Mouse (Mus musculus) liver (tissue): Measurements from ENCODE around the gene Steap2.
"Not testable (repeated sequence)": the region's sequence is repeated elsewhere in the genome, so short reads cannot be mapped to it uniquely, and the experiment has no call there.

ENCODE experiments used
- DNase-seq: peaks from one replicate; pipeline ENCODE4 v3.0.0-alpha.2; 2020; ENCODE audit warnings: mixed read lengths

The Steap2 gene

DNA sequence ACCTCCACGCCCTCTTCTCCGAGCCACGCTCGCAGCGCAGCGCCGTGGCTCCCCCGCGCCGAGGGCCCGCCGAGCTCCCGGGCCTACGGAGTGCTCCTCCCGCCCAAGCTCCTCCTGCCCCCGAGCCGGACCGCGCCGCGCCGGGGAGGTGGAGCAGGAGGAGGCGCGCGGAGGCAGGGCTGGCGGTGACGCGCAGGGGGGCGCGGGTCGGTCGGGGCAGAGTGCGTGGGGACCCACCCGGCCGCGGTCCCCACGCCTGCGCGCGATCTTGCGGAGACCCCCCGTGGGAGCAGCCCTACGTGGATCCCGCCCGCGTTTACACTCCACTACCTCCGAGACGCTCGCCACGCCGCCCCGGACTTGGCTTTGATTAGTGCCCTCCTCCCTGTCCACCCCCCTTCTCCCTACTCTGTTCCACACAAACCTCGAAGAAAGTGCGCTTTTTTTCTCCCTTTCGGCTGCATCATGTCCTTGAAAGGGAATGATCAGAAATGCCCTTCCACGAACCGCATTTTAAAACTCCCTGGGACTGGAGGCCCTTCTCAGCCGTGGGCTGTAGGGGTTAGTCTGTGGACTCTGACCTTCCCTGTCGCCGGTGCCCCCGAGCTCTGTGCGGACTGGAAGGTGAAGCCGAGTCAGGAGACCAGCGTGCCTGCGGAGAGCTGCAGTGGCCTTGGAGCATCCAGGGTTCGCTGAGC, at the start of gene Steap2:
Gene Steap2, minus strand, starts transcription at position 623 of the 698 bp plus-strand sequence.
- peak; percentile 48 for DNase-seq

DNA sequence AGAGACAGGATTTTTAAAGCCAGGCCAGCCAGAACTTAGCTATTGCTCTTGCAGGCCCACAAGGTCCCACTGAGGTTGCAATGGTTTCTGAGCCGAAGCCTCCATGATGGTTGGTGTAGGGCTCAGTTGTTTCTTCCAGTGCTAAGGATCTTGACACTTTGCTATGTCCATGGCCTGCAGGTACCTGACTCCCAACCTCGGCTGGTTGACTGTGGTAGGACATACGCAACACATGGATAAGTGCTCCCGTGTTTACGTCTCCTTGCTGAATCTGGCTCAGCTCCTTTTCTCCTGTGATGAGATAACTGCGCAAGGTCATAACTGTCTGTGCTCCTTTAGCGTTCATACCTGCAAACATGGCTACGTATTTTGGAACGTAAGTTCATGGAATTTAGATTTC, 40.1 kb upstream of the Steap2 start:
- DNase-seq, result no peak

DNA sequence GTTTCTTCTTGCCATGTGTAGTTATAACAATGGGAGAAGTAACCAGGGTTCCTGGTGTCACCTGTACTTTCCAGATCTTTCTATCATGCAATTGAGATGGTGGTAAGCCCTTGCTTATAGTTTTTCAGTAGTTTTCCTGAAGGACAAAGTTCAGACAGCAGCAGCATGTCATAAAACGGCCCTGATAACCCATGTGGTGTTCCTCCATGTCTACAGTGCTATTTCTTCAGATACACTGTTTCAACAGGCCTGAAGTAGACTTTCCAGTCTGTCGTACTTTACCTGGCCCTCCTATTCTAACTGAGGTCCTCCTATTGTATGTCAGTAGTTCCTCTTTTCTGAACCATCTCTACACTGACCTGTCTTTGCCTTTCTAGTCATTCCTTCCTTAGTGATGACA, 38.5 kb upstream of the Steap2 start:
- DNase-seq, result no peak

DNA sequence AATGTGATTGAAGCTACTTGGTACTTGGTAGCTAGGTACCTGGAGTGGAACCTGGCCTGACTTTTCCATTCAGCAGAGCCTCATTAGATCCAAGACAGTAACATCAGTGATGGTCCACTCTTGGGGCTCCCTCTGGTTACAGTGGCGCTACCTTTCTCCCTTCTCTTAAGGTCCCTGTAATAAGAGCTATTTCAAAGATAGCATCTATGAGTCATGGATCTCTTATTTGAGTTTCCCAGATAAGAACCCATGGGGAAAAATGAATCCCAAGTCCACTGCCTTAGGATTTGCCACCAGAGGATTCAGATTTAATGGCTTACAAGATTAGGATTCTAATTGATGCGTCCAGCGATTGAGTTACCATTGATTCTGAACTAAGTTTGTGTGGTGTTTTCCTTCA, 37.8 kb upstream of the Steap2 start:
- no peak for DNase-seq

DNA sequence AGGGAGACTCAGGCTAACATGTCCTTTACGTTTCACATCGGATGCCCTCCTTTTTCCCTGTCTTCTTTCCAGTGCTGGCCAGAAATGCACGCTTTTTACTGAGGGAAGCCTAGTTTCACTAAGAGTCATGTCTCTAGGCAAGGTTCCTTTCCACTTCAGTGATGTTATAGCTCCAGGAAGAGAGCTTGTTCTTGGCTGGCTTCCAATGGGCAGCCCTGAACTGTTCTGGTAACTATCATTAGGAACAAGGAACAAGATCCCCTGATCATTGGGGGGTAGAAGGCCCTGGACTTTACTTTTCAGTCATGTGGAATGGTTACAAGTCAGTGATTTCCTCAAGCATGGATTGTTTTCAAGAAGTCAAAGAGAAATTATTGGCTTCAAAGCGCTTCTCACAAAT, 35.5 kb upstream of the Steap2 start:
- no peak for DNase-seq

DNA sequence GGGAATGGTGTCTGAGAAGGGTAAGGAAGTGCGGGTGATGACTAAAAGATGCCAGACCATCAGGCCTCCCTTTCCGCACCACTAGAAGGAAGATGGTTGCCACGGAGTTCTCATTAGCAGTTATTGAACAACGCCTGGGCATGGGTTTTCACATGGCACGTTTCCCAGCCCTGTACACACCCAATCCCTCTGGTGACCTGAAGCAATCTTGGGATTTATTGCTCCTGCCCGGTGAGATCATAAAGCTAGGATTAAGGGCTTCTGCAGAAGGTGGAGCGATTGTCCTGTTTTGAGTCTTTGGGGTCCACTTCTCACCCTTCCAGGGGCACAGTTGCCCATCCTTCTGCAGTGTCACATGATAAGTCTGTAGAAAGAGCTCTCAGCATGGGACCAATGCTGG, 27.8 kb upstream of the Steap2 start:
- no peak for DNase-seq

DNA sequence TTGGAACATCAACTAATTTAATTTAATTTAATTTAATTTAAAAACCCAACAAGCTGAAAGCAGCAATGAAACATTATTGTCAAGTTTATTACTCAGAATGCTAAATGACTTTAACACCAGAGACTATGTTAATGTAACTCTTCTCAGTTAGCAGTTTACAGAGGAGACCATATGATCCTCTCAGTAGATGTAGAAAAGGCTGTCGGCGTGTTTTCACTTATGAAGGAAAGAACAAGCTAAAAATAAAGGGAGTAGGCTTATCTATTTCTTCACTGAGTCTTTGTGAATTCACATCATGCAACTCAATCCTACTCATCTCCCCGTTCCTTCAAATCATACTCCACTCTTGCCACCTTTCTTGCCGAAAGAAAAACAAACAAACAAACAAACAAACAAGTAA, 16.7 kb upstream of the Steap2 start:
- no peak for DNase-seq

DNA sequence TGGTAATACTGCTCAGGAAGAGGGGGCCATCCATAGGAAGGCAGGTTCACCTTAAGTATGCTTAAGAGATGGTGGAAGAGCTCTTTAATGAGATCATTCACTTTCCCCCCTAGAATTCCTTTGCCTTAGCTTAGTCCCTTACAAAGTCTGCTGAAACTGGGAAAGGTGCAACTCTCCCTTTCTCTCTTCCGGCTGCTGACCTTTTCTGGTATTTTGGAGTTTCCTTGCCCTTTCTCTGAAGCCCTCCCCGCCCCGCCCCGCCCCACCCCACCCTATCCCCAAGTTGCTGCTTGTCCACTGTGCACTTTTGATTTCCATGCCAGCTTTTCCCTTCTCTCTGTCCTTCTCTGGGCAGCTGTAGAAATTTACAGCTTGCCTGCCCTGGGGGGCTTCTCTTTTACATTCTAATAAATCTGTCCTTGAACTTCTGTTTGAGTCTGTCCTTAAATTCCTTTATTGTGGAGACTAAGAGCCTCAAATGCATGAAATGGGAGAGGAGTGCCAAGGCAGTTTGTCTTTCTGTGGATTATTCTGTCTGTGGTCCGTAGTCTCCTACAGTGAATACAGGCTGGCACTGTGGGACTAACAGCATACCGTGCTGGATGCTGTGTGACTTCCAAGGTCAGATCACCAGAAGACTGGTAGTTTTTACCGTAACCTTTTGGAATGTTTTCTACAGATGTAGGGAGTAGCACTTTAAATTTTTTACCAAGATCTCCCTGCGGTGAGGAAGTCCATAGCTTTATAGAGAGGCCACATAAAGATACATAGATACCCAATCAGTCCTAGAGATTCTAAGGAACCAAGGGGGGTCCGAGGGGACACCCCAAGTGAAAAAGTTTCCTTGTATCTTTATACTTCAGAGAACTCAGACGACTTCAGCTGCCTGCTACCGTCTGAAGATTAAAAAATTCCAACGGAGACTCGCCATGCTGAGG, 13.2 kb upstream of the Steap2 start:
- no peak for DNase-seq

DNA sequence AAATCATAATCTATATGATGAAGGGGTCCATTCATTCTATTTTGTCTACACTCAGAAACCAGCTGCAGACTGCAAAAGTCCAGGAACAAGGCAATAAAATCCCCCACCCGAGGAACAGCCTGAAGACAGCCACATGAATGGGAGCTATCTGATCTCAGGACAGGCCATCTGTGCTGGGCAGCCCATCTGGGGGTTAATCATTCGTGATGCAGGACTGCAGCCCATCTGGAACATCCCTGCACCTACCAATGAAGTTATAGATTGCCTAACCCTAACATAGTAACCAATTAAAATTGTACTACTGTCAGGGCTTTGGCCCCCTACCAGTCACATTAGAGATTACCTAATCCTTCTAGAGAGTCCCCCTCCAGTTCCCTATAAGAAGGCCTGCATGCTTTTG, 10.6 kb upstream of the Steap2 start:
- no peak for DNase-seq

DNA sequence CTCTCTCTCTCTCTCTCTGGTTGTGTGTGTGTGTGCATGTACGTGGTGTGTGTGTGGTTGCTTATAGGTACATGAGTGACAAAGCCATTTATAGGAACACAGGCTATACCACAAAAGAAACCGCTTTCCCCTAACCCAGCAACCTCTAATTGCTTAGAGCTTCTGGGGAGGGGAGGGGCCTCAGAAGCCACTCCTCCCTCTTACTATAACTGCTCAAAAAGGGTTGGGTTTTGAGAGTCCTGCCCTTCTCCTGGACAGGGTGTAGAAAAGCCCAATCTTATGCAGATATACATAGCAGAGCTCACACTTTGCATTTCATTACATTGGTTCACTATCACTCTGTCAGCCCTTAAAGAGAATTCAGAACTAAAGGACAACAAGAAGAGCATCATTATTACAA, 6.0 kb upstream of the Steap2 start:
- DNase-seq, result no peak

DNA sequence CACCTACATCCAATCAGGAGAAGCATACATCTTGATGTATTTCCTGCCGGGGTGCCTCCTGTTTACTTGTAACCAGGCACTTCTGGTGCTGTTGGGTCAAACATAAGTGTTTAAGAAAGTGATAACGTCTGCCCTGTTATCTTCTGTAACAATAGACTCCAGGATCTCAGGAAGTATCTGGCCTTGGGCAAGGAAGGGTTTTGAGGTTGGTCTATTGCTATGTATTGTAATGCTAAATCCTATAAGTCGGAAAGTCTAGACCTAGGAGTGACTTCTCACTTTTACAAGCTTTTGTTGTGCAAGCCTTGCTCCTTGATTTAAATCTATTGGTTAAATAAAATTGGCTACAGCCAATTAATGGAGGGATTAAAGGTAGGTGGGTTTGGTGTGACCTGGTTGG, 4.5 kb upstream of the Steap2 start:
- no peak for DNase-seq

DNA sequence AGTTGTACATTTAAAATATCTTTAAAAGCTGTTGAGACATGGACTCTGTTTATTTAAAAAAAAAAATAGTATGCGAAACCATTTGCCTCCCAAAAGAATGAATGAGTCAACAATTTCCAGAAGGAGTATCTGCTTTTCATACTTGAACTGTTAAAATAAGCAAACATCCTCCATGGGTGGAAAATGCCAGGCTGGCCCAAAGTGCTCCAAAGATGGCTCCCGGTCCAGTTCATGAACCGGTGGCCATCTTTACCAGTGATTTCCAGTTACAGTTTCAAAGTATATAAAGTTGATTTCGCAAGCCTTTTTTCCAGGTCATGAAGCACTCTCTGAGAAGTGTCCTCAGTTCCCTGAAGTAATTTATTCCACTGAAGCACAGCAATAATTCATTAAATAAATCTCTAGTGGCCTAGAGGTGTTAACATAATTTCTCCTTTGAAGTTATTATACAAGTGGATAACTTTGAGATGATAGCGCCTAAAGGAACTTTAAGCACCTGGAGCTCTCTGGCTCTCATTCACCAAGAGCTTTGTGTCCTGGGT, 1.1 kb upstream of the Steap2 start:
- no peak for DNase-seq

DNA sequence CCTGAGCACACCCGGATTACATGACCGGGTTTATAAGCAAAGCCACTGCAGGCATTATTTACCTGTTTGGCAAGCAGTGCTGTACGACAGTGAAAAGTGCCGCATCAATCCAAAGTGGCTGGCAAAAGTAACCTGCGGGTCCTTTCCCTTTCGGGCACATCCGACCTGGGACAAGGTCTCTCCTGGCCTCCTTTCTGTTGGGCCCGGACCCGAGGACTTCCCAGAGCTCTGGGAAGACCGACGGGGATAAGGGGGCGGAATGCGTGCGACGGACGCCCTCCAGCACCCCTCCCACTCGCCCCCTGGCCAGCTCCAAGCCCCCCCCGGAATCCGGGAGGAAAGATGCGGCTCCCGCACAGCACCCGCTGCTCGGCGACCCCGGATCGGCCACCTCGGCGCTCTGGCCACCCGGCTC, 830 bp downstream of the Steap2 start:
- no peak for DNase-seq

DNA sequence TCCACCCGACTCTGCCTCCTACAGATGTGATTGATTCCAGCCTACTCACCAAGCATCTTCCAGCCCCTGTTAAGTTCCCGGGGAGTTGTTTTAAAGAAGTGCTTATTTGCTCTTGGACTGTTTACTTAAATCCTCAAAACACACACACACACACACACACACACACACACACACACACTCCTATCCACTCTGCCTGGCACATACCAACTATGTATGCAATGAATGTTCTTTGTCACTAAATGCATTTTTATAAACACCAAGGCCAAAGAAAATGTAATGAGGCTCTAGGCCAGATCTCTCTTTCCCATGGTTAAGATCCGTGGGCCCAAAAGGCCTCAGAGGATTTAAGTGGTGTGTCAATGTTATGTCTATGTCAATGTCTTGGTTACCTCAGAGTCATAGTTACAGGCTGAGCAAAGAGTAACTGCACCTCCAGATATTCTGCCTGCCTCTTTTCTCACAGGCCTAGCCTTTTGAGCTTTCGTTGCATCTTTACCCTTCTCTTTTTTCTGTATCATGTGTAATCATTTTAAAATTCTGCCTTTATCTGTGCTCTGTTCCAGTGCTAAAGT, 2.1 kb downstream of the Steap2 start:
- DNase-seq, result no peak

DNA sequence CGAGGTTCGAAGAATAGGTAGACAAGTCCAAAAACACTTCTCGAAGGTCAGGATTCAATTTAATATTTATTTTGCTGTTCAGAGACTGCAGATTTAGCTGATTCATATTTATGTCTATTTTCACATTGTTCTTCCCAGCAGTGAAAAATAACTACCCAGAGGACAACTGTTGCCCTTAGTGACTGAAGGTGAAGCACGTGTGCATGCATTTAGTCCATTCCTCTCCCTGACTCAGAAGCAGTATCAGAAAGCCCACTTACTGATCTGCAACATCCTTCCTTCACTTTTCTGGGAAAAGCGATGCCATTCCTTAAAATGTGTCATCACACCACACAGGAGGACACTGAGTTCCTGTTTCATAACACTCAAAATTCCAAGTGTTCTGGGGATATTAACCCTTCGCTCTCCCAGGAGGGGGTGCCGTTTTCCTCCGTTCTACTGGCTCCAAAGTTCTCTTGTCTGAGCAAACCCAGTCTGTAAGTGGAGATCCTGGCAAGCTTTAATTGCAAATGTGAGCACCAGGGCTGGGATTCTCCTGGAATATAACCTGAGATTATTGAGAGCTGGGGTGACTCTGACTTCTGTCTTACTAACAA, 5.3 kb downstream of the Steap2 start:
- DNase-seq, result no peak

DNA sequence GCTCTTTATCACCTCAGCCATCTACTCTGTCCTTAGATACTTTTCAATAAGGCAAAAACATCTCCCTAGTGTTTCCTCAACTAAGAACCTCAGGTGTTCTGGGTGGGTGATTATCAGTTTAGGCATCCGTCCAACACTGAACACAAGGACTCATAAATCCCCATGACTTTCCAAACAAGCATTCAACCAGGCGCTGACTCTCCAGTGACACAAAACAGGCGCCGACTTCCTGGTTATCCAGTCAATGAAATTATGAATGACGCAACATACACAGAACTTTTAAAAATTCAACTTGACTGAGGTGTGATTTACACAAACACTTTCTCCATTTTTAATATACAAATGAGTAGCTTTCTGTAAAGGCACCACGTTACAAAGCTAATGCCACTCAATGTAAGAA, 6.2 kb downstream of the Steap2 start:
- DNase-seq, result no peak

DNA sequence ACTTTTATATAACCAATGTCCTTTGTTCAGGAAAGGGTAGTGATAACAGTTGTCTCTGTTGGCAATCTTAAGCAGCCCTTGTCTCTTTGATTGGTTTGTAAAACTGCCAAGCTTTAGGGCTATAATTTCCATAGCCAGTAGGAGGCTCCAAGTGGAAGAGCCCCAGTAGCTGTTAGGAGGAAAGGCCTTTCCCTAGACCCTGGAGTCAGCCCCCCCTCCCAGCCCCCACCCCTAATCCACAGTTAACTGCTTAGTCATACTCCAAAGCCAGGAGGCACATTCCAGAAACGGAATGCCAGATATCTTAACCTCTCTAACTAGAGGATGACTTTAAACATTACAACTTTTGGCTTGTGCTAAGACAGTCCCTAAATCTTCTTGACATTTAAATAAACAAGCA, 7.4 kb downstream of the Steap2 start:
- peak; percentile 8 for DNase-seq

DNA sequence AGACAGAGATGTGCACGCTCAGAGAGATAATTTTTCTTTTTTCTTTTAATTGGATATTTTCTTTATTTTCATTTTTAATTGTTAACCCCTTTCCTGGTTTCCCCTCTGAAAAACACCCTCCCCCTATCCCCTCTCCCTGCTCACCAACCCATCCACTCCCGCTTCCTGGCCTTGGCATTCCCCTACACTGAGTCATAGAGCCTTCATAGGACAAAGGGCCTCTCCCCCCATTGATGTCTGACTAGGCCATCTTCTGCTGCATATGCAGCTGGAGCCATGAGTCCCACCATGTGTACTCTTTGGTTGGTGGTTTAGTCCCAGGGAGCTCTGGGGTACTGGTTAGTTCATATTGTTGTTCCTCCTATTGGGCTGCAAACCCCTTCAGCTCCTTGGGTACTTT, 9.4 kb downstream of the Steap2 start:
- DNase-seq, result not testable (repeated sequence)

DNA sequence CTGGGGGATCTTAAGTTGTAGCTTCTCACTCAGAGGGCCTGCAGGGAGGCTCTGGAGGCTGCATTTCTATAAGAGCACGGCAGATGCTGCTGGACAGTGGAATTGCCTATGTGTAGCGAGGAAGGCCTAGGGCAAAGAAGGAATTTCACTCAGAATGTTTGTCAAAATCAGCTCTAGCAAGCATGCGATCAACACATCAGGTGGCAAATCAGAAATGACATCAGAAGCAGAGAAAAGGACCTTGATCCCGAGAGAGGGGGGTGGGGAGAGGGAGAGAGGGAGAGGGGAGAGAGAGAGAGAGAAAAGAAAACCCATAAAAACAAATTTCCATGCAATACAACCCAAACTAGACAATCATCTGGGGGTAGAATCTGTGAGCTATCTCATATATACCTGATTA, 11.1 kb downstream of the Steap2 start:
- DNase-seq, result no peak

DNA sequence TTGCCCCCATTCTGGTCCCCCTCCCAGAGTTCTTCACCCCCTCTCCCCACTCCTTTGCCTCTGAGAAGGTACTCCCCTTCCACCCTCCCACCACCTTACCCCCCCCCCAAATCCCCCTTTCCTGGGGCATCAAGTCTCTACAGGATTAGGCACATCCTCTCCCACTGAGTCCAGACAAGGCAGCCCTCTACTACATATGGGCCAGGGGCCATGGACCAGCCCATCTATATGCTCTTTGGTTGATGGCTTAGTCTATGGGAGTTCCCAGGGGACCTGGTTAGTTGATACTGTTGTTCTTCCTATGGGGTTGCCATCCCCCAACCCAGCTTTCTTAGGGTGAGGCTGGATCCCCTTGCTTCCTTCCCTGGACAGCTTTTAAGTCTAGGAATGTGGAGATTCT, 14.9 kb downstream of the Steap2 start:
- DNase-seq, result no peak

DNA sequence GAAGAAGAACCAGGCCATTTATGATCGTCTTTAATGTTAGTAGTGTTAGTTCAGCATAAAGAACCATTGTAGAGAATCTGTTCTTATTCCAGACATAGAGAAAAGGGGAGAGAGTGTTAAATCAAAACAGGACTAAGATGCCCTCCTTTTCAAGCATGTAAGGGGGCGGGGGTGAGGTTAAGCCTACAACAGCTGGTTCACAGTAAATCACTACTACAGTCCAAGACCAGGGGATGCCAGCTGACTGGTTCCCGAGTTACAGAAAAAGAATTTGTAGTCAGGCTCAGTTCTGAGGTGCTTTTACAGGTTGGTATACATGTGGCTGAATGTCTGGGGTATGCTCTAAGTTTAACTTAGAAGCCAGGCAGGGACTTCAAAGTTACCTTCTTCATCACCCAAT, 18.3 kb downstream of the Steap2 start:
- DNase-seq, result no peak

DNA sequence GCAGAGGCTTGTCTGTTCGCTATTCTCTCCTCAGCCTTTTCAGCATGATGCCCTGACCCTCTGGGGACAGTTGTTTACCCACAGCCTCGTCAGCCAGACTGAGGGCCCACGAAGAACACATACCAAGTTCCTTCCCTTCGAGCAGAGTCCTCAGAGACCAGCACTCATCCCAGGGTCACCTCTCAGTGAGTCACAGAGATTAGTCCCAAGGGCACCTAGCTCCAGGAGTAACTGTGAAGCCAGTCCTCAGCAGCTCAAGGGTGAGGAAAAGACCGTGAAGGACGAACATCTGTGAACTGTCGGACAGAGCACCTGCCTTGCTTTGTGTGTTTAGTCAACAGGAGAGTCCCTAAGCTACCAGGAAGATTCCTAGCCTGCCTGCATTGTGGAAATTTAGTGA, 25.5 kb downstream of the Steap2 start:
- DNase-seq, result no peak

DNA sequence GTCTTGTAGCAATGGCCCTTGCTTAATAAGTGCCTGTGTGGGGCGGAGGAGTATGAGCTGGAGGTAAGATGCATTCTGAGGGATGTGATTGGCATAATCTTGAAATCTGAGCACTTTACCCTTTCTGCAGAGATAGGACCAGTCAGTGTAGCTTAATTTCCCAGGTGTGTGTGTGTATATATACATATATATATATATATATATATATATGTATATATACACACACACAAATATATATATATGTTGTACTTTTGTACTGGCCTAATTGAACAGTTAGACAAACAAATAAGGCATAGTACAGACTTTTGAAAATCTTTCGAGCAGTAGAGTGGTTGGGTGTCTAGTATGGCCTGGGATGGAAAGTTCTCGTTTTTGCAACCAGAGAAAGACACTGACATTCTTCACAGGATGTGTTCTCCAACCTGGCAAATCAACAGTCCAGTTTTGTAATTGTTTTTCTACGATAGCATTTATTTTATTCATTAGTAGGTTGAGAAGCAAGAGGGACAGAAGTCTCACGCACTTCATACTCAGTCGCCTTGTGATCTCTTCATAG, 29.9 kb downstream of the Steap2 start:
- DNase-seq, result no peak
